Mouse (Mus musculus) embryonic fibroblast, embryonic 13.5 days (primary cell): ENCODE results near the gene Vangl1. TPM values are rescaled to one million over a fixed set of nuclear protein-coding genes. Genes with fewer than 3 reads are reported as not detected.
A peak's percentile ranks its signal among the peaks of the same experiment; 100 is the strongest.

Experiments
- H3K27ac ChIP-seq: 2 replicates; pipeline ENCODE4 v1.5.1; 2012; ENCODE audit warnings: low read length, control low read depth, inconsistent platforms; ENCODE audit not compliant: insufficient read depth
- H3K4me1 ChIP-seq: 2 replicates; pipeline ENCODE4 v1.6.1; 2011; ENCODE audit warnings: low read length; ENCODE audit not compliant: control insufficient read depth, insufficient read depth
- H3K4me3 ChIP-seq: 2 replicates; pipeline ENCODE4 v1.5.1; 2011; ENCODE audit warnings: mild to moderate bottlenecking, control low read depth, low read length; ENCODE audit not compliant: insufficient read depth
- CTCF ChIP-seq: IDR thresholded peaks from 2 replicates; pipeline ENCODE4 v1.5.1; 2011; ENCODE audit warnings: mild to moderate bottlenecking, control low read depth, low read length, moderate library complexity, borderline replicate concordance; ENCODE audit not compliant: insufficient read depth
- POLR2A ChIP-seq: IDR thresholded peaks from 2 replicates; pipeline ENCODE4 v1.6.1; 2011; ENCODE audit warnings: low read depth, mild to moderate bottlenecking, control low read depth, low read length, moderate library complexity
- polyA plus RNA-seq: library from polyadenylated mRNA; stranded (reverse); fragments of >200 nt; gene quantifications from 2 replicates; pipeline ENCODE4 v1.2.4, GENCODE M21; 2011; ENCODE audit warnings: low read depth; ENCODE audit not compliant: missing spikeins, insufficient read length

The Vangl1 gene
- polyA plus RNA-seq, 1 experiment: 23.2 TPM

- Histone ChIP-seq H3K27ac (no peak overlapping the region), H3K4me3 (no peak overlapping the region), H3K4me1 (peaks cover 33% of the 10 kb centered on the region)
- no peak for TF ChIP-seq CTCF
- TF ChIP-seq POLR2A: no peak
These were observed 13.9 kb downstream of the Vangl1 start for GRCm38 (mm10) chr3:102190642-102191041.

GRCm38 (mm10) chr3:102190015-102190414, 14.5 kb downstream of the Vangl1 start:
- TF ChIP-seq CTCF (no peak), POLR2A (no peak)
- H3K4me1 ChIP-seq: peaks cover 33% of the 10 kb centered on the region
- H3K27ac ChIP-seq: no peak overlapping the region
- no peak overlapping the region for H3K4me3 ChIP-seq

- Histone ChIP-seq H3K4me3 (no peak overlapping the region), H3K27ac (no peak overlapping the region), H3K4me1 (peaks cover 25% of the 10 kb centered on the region)
- TF ChIP-seq CTCF (no peak), POLR2A (no peak)
These were observed 15.5 kb downstream of the Vangl1 start for GRCm38 (mm10) chr3:102188972-102189371.

DNA sequence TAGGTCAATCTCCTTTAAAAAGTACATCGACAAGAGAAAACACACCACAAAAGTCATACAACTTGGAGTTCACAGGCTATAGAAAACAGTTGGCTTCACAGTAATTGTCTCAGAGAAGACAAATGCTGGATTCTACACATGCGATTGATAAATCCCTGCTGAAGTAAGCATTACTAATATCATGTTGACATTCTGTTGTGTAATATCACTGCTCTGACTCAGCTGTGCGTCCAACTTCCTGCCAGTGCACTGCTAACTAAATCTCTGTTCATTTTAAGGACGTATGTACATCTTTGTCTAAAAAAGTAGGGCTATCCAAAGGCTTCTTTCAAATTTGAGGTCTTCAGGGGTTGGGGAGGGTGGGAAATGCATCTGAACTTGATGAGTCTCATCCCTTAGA, 17.1 kb downstream of the Vangl1 start:
- H3K27ac ChIP-seq: peak overlapping the region; percentile 95
- no peak overlapping the region for H3K4me3 ChIP-seq
- H3K4me1 ChIP-seq: peaks cover 13% of the 10 kb centered on the region
- TF ChIP-seq POLR2A (no peak), CTCF (no peak)

DNA sequence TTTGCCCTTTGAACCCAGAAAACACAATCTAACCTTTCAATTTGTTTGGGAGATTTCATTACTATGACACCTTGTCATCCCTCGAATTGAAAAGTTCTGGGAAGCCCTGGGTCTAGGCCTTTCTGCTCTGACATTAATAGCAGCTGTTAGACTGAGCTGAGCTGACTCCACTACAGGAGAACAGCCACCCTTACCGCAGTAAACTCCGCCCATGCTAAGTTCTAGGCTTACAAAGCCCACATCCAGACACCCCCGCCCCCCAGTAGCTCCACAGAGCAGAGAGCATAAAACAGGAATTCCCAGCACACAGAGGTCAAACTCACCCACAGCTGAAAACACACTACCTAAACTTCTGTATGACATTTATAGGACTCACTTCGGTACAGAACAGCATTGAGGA, 19.8 kb downstream of the Vangl1 start:
- no peak overlapping the region for H3K27ac ChIP-seq
- peaks cover 11% of the 10 kb centered on the region for H3K4me1 ChIP-seq
- no peak overlapping the region for H3K4me3 ChIP-seq
- TF ChIP-seq CTCF (no peak), POLR2A (no peak)

DNA sequence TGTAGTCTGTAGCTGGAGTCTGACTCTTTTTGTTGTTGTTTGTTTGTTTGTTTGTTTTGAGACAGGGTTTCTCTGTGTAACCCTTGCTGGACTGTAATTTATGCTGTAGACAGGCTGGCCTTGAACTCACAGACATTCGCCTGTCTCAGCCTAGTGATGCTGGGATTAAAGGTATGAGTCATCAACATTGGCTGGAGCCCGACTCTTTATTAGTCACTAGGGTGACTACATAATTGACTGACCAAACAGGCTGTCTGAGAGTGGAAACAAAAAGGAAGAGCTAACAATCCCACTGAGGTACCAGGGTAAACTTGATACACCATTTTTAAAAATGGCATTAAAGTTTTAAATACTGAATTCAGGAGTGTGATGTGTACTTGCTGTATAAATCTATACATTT, 21.9 kb downstream of the Vangl1 start:
- H3K27ac ChIP-seq: no peak overlapping the region
- TF ChIP-seq POLR2A: no peak
- no peak for TF ChIP-seq CTCF
- peaks cover 7% of the 10 kb centered on the region for H3K4me1 ChIP-seq
- H3K4me3 ChIP-seq: no peak overlapping the region

GRCm38 (mm10) chr3:102181191-102181590, 23.3 kb downstream of the Vangl1 start:
- Histone ChIP-seq H3K4me1 (peaks cover 3% of the 10 kb centered on the region; the same call in 1 of the 2 replicates), H3K4me3 (no peak overlapping the region), H3K27ac (no peak overlapping the region)
- no peak for TF ChIP-seq POLR2A
- no peak for TF ChIP-seq CTCF

GRCm38 (mm10) chr3:102180746-102181145, 23.7 kb downstream of the Vangl1 start:
- no peak for TF ChIP-seq CTCF
- no peak for TF ChIP-seq POLR2A

GRCm38 (mm10) chr3:102179869-102180268, 24.6 kb downstream of the Vangl1 start:
- TF ChIP-seq POLR2A (no peak), CTCF (no peak)
- no peak overlapping the region for H3K27ac ChIP-seq
- no peak overlapping the region for H3K4me3 ChIP-seq
- H3K4me1 ChIP-seq: peaks cover 3% of the 10 kb centered on the region

More at GRCm38 (mm10) chr3:102180746-102181145, 23.7 kb downstream of the Vangl1 start:
- Histone ChIP-seq H3K4me1 (peaks cover 3% of the 10 kb centered on the region; the same call in 1 of the 2 replicates), H3K27ac (no peak overlapping the region), H3K4me3 (no peak overlapping the region)

DNA sequence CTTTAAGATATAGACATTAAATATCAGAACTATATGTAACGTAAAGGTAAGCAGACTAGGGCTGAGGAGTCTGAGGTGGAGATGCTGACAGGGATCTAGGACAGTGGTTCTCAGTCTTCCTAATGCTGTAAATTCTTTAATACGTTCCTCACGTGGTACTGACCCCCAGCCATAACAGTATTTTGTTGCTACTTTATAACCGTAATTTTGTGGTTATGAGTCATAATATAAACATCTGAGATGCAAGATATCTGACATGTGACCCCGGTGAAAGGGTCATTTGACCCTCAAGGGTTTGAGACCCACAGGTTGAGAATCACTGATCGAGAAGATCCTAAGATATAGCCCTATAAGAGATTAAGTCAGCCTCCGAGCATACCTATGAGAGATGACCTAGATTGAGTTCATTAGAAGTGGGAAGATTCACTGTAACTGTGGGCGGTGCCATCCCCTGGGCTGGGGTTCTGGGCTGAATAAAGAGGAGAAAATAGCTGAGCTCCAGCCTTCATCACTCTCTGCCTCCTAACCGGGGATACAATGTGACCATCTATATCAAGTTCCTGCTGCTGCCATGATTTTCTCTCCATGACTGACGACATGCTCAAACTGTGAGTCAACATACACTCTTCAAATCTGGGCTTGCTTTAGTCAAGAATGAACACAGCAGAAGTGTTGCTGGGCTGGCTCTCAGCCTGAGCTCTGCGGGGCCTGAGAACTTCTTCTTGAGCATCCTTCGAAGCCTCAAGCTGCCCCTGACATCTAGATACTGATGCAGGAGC, 26.5 kb downstream of the Vangl1 start:
- H3K4me3 ChIP-seq: no peak overlapping the region
- peaks cover 7% of the 10 kb centered on the region for H3K4me1 ChIP-seq
- H3K27ac ChIP-seq: no peak overlapping the region; the same call in 1 of the 2 replicates
- no peak for TF ChIP-seq POLR2A
- TF ChIP-seq CTCF: no peak
